ENCODE assay signal across 24 mouse cellular contexts in the genomic region with DNA sequence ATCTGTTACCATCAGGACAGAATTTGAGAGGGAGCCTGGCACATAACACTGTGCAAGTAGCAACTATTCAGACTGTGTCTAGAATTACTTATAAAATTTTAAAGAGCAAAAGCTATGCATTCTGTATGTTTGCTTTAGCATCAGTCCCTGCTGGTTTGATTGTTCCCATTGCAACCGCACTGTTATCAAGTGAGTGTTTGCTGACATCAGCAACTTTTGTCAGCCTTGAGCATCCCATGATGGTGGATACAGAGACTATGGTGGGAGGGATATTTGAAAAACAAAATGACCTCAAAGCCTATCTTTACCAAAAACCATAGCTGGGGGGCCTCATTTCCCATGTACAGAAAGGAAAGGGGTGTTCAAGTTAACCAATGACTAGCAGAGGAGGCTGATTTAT.
"Had no signal": no experiment of that assay in that cellular context is flagged by ENCODE, and none has a peak within 500 bp of the region (broad histone marks: within the 10 kb centered on the region; RNA-seq: fewer than 3 reads in every experiment).

No protein-coding gene starts in this region.

- H3K27me3 ChIP-seq: embryonic facial prominence, embryonic 12.5 days; embryonic facial prominence, embryonic 13.5 days; embryonic facial prominence, embryonic 15.5 days; forebrain, embryonic 12.5 days; forebrain, embryonic 13.5 days; forebrain, embryonic 15.5 days had no signal

- H3K9ac ChIP-seq: embryonic facial prominence, embryonic 12.5 days; embryonic facial prominence, embryonic 13.5 days; embryonic facial prominence, embryonic 15.5 days; forebrain, embryonic 12.5 days; forebrain, embryonic 13.5 days; forebrain, embryonic 15.5 days; forebrain, postnatal 0 days had no signal

- H3K36me3 ChIP-seq: embryonic facial prominence, embryonic 10.5 days; embryonic facial prominence, embryonic 12.5 days; embryonic facial prominence, embryonic 13.5 days; embryonic facial prominence, embryonic 15.5 days; forebrain, embryonic 10.5 days; forebrain, embryonic 12.5 days; forebrain, embryonic 15.5 days; heart, embryonic 10.5 days had no signal

- H3K27ac ChIP-seq: embryonic facial prominence, embryonic 10.5 days; embryonic facial prominence, embryonic 12.5 days; embryonic facial prominence, embryonic 13.5 days; embryonic facial prominence, embryonic 15.5 days; forebrain, embryonic 10.5 days; forebrain, embryonic 12.5 days; forebrain, embryonic 13.5 days; forebrain, embryonic 15.5 days; gastrocnemius, adult 2 months; heart, adult 2 months; heart, embryonic 10.5 days had no signal

- H3K9me3 ChIP-seq: embryonic facial prominence, embryonic 10.5 days; embryonic facial prominence, embryonic 12.5 days; embryonic facial prominence, embryonic 13.5 days; embryonic facial prominence, embryonic 15.5 days; forebrain, embryonic 10.5 days; forebrain, embryonic 12.5 days; forebrain, embryonic 13.5 days; forebrain, embryonic 15.5 days; heart, embryonic 10.5 days had no signal

- H3K4me1 ChIP-seq: embryonic facial prominence, embryonic 10.5 days; embryonic facial prominence, embryonic 12.5 days; embryonic facial prominence, embryonic 13.5 days; embryonic facial prominence, embryonic 15.5 days; forebrain, embryonic 10.5 days; forebrain, embryonic 12.5 days; forebrain, embryonic 13.5 days; forebrain, embryonic 15.5 days; heart, embryonic 10.5 days had no signal

- H3K4me3 ChIP-seq: embryonic facial prominence, embryonic 10.5 days; embryonic facial prominence, embryonic 12.5 days; embryonic facial prominence, embryonic 13.5 days; embryonic facial prominence, embryonic 15.5 days; erythroblast, embryonic 14.5 days; forebrain, embryonic 10.5 days; forebrain, embryonic 12.5 days; forebrain, embryonic 13.5 days; forebrain, embryonic 15.5 days; gastrocnemius, adult 2 months; heart, adult 2 months; heart, embryonic 10.5 days had no signal

- H3K4me2 ChIP-seq: embryonic facial prominence, embryonic 12.5 days; embryonic facial prominence, embryonic 13.5 days; embryonic facial prominence, embryonic 15.5 days; forebrain, embryonic 12.5 days; forebrain, embryonic 13.5 days; forebrain, embryonic 15.5 days had no signal

- DNase-seq: cerebellum, postnatal 10 days; cerebellum, postnatal 14 days; cerebellum, postnatal 25 days; cerebellum, postnatal 36 days; embryo, embryonic 11 days; forebrain, postnatal 0 days; gastrocnemius, adult 2 months; gastrocnemius, postnatal 10 days; gastrocnemius, postnatal 14 days; gastrocnemius, postnatal 25 days; gastrocnemius, postnatal 36 days; heart, adult 11 months; heart, adult 18-20 months; heart, adult 2 months had no signal
